Mouse (Mus musculus): ENCODE data around the gene Ctbs.

DNA sequence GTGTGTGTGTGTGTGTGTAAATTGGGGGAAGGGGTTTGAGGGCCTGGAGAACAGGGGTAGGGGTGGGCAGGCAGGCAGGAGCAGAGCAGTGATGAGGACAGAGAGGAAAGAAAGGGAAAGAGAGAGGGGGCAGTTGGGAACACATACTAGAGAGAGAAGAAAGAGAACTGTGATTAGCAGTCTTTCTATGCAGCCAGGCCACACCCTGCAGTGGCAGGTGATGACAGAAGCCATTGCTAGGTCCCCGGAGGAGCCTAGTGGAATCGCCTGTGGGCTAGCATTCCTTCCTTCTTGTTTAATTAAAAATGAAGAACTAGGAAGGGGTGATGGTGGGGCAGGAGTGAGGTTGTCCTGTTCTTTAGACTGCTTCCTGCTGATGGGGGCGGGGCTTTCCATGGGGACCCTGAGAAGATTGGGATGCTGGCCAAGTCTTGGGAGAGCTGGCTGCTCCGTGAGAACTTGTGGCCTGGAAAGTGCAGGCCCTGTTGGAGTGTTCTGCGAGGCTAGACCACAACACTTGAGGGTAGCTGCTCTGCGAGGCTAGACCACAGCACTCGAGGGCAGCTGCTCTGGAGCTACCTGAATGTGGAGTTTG is 25.2 kb upstream of the Ctbs start:
- TF ChIP-seq CTCF (IDR thresholded peaks at IDR 0.05; ENCODE audit: borderline replicate concordance, control insufficient read depth, extremely low read depth, insufficient read depth, low read length, poor library complexity) = no peak
- TF ChIP-seq POLR2A (IDR thresholded peaks at IDR 0.05; ENCODE audit: control insufficient read depth, extremely low read depth, insufficient read depth, low read length, poor library complexity) = no peak

Data from thymus, adult 2 months (tissue).